Mouse (Mus musculus) left cerebral cortex, adult 9 months (tissue): ENCODE results near the gene Ccl24.
"Not testable (repeated sequence)": the region's sequence is repeated elsewhere in the genome, so short reads cannot be mapped to it uniquely, and the experiment has no call there.

Source experiments
- DNase-seq, 2 experiments: peaks; one replicate each; pipeline ENCODE4 v3.0.0; 2022; ENCODE audit warnings: low spot score in 2 of 2

Gene Ccl24

DNA sequence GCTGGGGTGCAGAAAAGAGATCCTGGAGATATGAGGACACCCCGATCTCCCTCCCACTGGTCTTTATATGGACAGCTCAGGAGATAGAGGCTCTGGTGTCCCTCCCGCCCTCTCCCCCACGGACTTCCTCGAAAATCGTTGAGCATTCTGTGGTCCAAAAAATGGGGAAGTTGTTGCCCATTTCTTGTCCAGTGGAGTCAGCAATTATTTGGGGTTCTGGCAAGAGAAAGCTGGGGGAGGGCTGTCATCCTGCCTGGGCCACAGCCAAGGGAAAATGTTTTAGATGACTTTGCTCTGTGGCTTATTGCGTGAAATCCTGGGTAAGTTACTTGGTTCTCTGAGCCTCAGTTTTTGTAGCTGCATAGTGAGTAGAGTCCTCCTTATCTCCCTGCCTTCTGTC is at the start of gene Ccl24:
Ccl24 (minus strand) TSS at position 44 of the 400 bp plus-strand sequence.
- no peak for DNase-seq

DNA sequence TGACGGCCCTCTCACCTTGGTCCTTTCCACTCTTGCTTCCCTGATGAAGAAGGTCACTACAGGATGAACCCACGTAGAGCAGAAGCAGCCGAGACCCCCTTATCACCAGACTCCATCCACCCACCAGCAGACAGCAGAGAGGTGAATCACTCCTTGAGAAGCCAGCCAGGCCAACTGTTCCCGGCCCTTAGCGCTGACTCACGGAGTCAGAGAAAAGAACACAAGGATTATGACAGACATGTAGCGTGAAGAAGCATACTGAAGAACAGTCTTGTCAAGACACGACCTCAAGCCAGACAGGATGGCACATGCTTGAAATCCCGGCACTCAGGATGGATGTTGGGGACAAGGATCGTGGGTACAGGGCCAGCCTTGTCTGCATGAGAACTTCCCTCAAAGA is 48.9 kb upstream of the Ccl24 start:
- DNase-seq: no peak

DNA sequence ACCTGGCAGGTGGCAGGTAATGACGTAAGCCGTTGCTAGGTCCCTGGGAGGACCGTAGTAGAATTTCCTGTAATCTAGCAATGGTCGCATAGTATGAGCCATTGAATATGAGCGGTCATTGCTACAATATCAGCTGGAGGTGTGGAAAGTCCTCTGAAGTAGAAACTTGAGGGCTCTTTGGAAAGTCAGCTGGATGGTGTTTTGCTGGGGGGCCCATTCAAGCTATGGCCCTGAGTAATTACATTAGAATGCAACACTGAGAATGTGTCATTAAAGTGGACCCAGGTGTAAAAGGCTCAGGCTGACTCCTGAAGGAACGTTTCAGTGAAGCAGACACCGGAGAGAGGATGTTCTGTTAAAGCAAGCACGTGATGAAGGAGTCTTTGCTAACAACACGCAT is 47.7 kb upstream of the Ccl24 start:
- DNase-seq: no peak

DNA sequence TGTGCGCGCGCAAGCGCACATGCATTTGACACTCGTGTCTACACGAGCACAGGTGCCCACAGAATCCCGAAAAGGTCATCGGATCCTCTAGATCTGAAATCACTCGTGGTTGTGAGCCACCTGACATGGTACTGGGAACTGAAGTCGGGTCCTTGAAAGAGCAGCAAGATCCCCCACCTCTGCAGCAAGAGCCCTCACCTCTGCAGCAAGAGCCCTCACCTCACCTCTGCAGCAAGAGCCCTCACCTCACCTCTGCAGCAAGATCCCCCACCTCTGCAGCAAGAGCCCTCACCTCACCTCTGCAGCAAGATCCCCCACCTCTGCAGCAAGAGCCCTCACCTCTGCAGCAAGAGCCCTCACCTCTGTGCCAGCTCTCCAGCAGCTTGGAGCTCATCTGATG is 46.9 kb upstream of the Ccl24 start:
- DNase-seq: not testable (repeated sequence)

DNA sequence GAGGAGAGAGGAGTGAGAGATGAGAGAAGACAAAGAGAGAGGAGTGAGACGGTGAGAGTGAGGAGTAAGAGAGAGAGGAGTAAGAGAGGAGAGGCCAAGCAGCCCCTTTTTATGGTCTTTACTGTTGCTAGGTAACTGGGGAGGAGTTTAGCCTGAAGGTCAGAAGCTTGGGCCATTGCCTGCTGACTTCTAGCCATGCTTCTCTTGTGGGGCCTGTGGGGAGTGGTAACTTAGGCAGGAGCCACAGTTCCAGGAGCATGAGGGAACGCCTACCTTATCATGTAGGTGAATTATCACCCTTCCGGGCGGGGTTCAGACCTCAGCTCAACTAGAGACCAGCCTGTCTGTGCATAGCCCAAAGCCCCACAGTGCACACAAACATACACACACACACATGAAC is 36.9 kb upstream of the Ccl24 start:
- DNase-seq: no peak

DNA sequence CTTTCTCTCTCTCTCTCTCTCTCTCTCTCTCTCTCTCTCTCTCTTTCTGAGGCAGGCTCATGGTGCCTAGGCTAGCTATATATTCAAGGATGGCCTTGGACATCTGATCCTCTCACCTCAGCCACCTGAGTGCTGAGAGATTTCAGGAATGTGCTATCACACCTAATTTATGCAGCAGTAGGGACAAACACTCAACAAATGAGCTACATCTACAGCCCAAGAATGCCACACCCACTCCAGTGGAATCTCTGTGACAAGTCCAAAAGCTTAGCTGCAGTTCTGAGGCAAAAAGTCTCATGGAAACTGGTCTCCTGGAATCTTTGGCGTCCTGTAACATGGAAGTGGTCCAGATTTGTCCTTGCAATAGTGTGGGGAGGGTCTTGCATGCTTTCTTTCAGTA is 34.7 kb upstream of the Ccl24 start:
- no peak for DNase-seq

DNA sequence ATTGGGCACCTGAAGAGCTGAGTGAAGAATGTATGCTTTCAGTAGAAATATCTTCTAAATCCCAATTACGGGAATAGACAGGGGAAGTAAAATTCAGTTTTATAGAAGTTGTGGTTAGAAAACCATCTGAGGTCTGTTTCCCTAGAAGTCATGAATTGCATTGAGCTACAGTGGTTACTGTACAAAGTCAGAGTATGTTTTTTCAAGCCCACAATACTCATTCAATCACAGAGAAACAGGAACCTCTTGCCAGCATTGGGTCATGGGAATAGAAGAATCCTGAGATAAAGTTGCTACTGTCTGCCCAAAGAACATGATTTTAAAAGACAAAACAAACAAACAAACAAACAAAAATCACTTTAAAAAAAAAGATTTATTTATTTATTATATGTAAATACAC is 33.9 kb upstream of the Ccl24 start:
- DNase-seq: not testable (repeated sequence)

DNA sequence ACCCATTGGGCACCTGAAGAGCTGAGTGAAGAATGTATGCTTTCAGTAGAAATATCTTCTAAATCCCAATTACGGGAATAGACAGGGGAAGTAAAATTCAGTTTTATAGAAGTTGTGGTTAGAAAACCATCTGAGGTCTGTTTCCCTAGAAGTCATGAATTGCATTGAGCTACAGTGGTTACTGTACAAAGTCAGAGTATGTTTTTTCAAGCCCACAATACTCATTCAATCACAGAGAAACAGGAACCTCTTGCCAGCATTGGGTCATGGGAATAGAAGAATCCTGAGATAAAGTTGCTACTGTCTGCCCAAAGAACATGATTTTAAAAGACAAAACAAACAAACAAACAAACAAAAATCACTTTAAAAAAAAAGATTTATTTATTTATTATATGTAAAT is 31.8 kb upstream of the Ccl24 start:
- not testable (repeated sequence) for DNase-seq

DNA sequence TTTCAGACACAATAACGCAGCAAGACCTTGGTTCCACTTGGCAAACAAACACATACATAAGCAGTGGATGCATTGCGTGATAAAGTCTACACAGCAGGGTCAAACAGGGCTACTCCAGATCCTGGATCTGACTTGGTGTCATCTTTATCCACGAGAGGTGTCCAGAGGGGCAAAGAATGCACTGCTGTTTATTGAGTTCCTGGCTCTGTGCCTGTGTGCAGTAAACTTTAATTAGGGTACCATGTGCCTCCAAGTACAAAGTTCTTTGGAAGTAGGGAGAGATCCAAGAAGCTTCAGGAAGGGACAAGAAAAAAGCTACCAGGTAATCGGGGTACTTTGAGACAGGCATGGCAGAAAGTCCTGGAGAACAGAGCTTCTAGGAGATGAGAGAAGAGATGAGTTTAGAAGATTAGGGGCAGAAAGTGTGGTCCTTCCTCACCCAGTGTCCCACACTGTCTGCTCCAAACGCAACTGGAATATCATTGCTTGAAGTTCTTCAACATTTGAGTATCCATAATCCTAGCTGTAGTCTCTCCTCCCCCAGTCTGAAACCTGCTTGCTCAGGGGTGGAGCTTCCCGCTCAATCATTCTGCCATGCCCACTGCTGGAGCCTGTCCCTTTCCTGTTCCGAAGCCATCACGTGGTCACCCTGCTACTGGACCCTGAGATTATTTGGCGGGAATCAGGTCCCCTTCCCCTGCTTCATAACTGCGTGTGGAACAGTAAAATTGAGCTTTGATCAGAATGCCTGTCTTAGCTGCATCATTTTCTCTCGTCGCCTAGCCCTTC is 17.3 kb upstream of the Ccl24 start:
- DNase-seq: no peak

DNA sequence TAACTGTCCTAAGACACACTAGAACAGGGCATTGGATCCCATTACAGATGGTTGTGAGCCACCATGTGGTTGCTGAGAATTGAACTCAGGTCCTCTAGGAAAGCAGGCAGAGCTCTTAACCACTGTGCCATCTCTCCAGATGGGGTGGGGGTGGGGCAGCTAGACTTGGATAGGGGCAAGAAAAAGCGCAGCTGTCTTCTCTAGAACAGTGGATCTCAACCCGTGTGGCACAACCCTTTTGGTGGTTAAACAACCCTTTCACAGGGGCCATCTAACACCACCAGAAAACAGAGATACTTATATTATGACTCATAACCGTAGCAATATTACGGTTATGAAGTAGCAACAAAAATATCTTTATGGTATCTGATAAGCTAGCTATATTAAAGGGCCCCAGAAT is 14.9 kb upstream of the Ccl24 start:
- DNase-seq: no peak

DNA sequence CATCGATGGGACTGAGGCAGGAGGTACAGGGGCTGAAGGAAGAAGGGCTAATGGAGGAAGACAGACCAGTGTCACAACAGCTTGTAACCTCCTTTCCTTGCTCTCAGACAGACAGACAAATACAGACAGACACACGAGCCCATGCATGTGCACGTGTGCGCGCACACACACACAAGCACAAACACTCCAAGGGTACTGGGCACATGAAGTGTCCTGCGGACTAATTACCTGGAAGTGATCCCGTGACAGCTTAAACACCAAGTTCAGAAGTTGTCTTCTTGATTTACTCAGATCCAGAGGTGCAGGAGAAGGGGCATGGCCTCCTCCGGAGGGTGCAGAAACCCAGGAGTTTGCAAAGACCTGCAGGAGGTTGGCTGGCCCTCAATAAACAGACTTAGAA is 12.8 kb upstream of the Ccl24 start:
- DNase-seq: no peak

DNA sequence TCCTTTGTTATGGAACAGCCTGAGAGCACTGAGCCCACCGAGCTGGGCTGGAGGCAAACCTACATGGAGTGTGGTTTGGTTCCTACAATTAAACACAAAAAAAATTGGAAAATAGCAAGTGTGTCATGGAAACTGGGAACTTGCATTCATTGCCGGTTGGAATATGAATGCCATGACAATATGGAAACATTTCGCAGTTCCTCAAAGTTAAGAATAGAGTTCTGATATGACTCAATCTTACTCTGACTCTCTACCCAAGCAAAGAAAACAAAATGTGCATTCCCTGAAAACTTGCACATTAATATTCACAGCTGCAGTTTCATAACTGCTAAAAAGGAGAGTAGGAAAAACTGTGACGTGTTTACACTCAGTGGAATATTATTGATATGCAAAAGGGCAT is 9.5 kb upstream of the Ccl24 start:
- DNase-seq: no peak

DNA sequence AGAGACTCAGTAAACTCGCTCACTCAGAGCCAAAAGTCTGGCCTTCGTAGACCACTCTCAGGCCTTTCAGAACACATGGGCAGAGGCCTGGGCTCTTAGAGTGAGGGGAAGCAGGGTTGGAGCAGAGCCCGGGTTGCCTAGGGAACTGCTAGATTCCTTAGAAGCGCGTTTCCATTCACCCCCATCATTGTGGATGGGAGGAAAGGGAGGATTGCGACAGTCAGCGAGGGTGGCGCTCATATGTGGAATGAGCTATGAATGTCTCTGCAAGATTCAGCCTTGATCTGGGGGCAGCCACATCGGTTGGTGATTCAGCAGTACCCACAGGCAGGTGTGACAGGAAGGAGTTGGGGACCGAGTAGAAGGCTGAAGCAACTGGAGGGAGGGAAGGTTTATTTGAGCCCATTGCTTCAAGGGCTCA is 6.5 kb upstream of the Ccl24 start:
- DNase-seq: peak in 1 of 2 experiments; percentile 44

DNA sequence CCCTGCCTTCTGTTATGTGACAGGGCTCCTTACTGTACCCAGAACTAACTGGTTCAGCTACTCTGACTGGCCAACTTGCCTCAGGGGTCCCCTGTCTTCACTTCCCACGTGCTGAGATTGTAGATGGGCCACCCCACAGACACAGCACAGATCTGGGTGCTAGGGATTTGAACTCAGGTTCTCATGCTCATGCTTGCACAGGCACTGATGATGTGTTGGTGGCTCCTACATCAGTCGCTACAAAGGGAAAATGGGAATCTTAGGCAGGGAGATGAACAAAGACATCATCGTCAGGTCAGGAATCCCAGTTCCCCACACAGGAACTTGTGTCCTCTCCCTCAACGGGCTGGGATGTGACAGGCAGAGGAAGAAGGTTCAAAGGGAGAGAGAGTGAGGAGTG is 3.2 kb upstream of the Ccl24 start:
- no peak for DNase-seq

DNA sequence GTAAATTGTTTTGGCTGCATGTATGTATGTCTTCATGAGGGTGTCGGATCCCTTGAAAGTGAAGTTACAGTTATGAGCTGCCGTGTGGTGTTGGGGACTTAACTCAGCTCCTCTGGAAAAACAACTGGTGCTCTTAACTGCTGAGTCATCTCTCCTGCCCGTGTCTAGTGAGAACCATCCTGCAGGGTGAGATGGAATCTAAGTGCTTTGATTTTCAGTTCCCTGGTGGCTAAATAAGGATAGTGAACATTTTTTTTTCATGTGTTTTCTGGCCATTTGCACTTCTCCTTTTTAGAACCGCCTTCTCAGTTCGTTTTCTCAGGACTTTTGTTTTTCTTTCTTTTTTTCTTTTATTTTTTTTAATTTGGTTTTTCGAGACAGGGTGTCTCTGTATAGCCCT is 4.2 kb downstream of the Ccl24 start:
- peak in 1 of 2 experiments; percentile 24 for DNase-seq

DNA sequence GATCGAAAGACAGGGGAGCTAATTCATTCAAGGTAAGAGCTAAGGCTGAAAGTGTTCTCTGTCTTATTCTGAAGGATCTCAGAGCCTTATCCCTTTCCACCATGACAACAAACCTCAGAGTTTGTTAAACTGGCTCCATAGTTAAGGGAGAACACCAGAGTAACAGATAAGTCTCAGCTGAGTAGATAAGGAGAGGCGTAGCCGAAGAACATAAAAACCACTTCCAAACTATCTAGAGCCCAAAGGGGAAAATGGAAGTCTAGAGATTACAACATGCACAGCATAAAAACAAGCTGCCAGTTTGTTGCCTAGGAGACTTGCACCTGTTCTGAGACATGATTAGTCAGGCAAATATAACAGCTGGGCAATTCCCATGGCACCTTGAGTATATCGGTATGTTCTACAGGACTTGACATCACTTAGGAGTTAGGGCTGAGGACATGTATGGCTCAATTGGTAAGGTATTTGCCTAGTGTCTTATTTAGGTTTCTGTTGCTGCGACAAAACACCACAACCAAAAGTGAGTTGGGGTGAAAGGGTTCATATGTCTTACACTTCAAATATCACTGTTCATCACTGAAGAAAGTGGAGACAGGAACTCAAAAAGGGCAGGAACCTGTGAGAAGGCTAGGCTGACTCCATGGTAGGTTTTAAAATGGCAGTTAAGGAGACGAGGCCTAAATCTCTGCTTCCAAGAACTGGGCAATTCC is 5.1 kb downstream of the Ccl24 start:
- no peak for DNase-seq

DNA sequence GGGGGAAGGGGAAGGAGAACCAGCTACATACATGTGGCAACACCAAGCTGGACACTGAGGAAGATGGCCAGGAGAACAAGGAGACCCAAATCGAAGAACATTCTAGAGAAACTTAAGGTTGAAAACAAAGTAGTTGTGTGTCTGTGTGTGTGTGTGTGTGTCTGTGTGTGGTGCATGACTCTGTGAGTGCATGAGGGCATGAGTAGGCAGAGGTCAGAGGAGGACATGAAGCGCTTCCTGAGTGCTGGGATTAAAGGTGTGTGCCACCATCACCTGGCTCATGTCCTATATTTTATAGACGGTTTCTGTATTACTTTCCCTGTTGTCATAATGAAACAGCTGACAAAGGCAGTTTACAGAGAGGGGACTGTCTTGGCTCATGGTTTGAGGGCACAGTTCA is 9.4 kb downstream of the Ccl24 start, which contains the start of gene Ccl26:
Ccl26 (minus strand) TSS at position 101 of the 400 bp plus-strand sequence.
- no peak for DNase-seq

DNA sequence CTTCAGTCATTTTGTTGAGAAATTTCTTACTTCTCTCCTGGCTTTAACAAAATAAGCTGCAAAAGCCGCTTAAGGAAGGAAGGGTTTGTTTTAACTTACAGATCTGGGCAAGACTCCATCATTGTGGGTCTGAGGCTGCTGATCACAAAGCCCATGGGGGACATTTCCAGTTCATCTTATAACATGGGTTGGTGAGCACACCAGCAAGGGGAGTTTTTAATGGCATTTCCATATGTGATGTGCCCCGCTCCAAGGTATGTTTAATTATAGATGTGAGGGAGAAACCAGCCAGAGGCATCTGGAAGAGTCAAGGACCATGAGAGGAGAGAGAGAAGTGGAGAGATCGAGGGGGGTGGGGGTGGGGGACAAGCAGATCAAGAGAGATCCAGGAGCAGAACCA is 15.2 kb downstream of the Ccl24 start:
- no peak for DNase-seq

DNA sequence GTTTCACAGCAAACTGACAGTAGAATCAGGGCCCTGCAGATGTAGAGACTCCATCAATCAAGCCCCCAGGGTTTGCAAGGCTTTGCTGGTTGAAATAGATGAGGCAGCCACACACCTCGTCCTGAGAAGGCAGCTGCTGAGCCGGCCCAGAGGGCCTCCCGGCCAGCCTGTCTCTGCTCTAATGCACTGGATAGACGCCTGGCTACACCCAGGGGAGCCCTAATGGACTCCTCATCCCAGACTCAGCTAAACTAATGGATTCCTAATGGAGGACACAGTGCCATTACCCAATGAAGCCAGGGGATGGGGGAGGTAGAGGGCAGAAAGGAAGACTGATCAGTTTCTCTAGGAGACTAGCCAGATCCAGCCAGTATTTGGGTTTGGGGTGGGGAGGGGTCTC is 15.8 kb downstream of the Ccl24 start:
- DNase-seq: no peak

DNA sequence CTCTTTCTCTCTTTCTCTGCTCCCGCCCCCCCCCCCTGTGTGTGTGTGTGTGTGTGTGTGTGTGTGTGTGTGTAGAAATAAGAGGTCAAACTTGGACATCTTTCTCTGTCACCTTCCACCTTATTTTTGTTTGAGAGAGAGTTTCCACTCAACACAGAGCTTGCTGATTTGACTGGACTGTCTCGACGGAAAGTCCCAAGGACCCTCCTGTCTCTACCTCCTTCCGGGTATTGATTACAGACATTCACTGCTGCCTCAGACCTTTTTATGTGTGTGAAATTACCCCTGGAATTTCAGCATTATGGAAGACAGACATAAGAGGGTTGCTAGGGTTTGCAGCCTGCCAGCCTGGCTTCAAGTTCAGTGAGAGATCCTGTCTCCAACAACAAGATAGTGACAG is 16.6 kb downstream of the Ccl24 start:
- no peak for DNase-seq

DNA sequence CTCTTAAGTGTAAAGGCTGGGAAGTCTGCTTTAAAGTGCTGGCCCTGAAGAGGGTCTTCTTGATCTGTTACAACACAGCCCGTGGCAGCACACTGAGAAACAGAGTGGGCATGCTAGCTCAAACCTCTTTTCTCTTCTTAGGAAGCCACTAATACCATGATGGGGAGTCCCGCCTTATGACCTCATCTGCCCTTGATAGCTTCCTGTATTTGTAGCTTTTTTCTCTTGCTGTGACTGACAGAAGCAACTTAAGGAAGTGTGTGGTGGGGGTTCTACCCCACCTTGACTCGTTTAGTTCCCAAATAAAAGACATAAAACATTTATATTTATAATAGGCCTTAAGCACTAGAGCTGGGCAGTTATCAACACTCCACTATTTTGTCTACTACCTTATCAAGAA is 21.3 kb downstream of the Ccl24 start:
- no peak for DNase-seq

DNA sequence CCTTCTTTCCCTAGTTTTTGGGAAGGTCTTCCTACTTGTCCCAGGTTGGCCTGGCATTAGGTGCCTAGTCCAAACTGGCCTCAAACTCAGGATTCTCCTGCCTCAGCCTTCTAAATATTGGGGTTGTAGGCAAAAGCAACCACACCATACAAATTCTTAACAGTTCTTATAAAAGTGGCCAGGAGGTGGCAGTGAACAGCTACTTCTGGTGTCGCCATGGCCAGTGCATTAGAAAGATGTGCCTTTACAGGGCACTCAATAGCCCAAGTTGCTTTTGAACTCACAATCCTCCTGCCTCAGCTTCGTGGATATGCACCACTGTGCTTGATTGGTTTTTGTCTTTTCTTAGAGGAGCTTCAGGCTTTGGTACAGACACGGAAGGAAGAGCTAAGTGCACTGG is 21.9 kb downstream of the Ccl24 start:
- DNase-seq: peak in 1 of 2 experiments; percentile 55

DNA sequence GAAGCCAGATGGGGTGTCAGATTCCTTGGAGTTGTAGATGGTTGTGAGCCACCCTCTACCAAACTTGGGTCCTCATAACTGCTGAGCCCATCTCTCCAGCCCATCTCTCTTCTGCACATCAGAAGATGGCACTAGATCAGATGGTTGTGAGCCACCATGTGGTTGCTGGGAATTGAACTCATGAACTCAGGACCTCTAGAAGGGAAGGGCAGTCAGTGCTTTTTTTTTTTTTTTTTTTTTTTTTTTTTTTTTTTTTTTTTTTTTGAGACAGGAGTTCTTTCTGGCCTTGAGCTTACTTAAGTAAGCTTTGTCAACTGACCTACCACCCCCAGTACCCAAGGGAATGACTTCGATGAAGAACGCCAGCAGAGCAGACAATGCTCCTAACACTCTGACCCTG is 24.9 kb downstream of the Ccl24 start:
- no peak for DNase-seq
